Mouse (Mus musculus) MEL (cell line): ENCODE measurements around the gene H2afb3. TPM values are rescaled to one million over a fixed set of nuclear protein-coding genes. Genes with fewer than 3 reads are reported as not detected.

ENCODE experiments used
- DNase-seq: peaks from one replicate; pipeline ENCODE4 v3.0.0; 2011; ENCODE audit warnings: low read depth, low spot score
- H3K27ac ChIP-seq: 2 replicates; pipeline ENCODE4 v1.5.1; 2012; ENCODE audit warnings: low read depth, mild to moderate bottlenecking, control low read depth, low read length, moderate library complexity; ENCODE audit not compliant: control insufficient read depth
- H3K27me3 ChIP-seq, 2 experiments: fragments of 150-350 bp in 1 of 2; sonication (generic) in 1 of 2; 2 replicates each; pipeline ENCODE4 v1.6.1; 2012; ENCODE audit warnings: low read length in 2 of 2, mild to moderate bottlenecking in 2 of 2, improper control_type of control experiment in 1 of 2, moderate library complexity in 1 of 2; ENCODE audit not compliant: insufficient read depth in 2 of 2, control insufficient read depth in 1 of 2
- H3K36me3 ChIP-seq, 2 experiments: 2 replicates each; pipeline ENCODE4 v1.6.1; 2012 to 2014; ENCODE audit warnings: low read length in 2 of 2, improper control_type of control experiment in 1 of 2, inconsistent platforms in 1 of 2, mild to moderate bottlenecking in 1 of 2; ENCODE audit not compliant: insufficient read depth in 2 of 2, control insufficient read depth in 1 of 2
- H3K4me1 ChIP-seq, 2 experiments: fragments of 150-350 bp in 1 of 2; sonication (generic) in 1 of 2; 2 replicates each; pipeline ENCODE4 v1.6.1; 2012; ENCODE audit warnings: low read length in 2 of 2, improper control_type of control experiment in 1 of 2, mild to moderate bottlenecking in 1 of 2; ENCODE audit not compliant: insufficient read depth in 2 of 2, control insufficient read depth in 1 of 2
- H3K4me3 ChIP-seq, 2 experiments: fragments of 150-350 bp in 1 of 2; sonication (generic) in 1 of 2; 2 replicates each; pipeline ENCODE4 v1.5.1; 2012; ENCODE audit warnings: low read depth in 2 of 2, low read length in 2 of 2, mild to moderate bottlenecking in 2 of 2, moderate library complexity in 2 of 2, control low read depth in 1 of 2, improper control_type of control experiment in 1 of 2; ENCODE audit not compliant: control insufficient read depth in 1 of 2, insufficient read depth in 1 of 2
- H3K79me2 ChIP-seq: 2 replicates; pipeline ENCODE4 v1.6.1; 2012; ENCODE audit warnings: mild to moderate bottlenecking, low read length, moderate library complexity; ENCODE audit not compliant: control insufficient read depth, poor library complexity, insufficient read depth
- H3K9ac ChIP-seq: 2 replicates; pipeline ENCODE4 v1.6.1; 2012; ENCODE audit warnings: low read depth, mild to moderate bottlenecking, control low read depth, low read length, moderate library complexity; ENCODE audit not compliant: control insufficient read depth, poor library complexity, severe bottlenecking
- H3K9me3 ChIP-seq: fragments of 150-350 bp; sonication (generic); replicated peaks from 2 replicates; pipeline ENCODE4 v1.6.1; 2012; ENCODE audit warnings: mild to moderate bottlenecking, low read length, improper control_type of control experiment, moderate library complexity; ENCODE audit not compliant: insufficient read depth
- BHLHE40 ChIP-seq: IDR thresholded peaks from 2 replicates; pipeline ENCODE4 v1.6.1; 2012; ENCODE audit warnings: low read depth, mild to moderate bottlenecking, inconsistent platforms, low read length, improper control_type of control experiment, borderline replicate concordance
- CHD1 ChIP-seq: IDR thresholded peaks from 2 replicates; pipeline ENCODE4 v1.6.1; 2012; ENCODE audit warnings: low read depth, mild to moderate bottlenecking, inconsistent platforms, low read length, improper control_type of control experiment
- CHD2 ChIP-seq: IDR thresholded peaks from 2 replicates; pipeline ENCODE4 v1.6.1; 2011; ENCODE audit warnings: low read length, improper control_type of control experiment
- E2F4 ChIP-seq: IDR thresholded peaks from 2 replicates; pipeline ENCODE4 v1.6.1; 2011; ENCODE audit warnings: low read depth, low read length, improper control_type of control experiment, borderline replicate concordance
- ELF1 ChIP-seq: IDR thresholded peaks from 2 replicates; pipeline ENCODE4 v1.6.1; 2014; ENCODE audit warnings: low read depth, mild to moderate bottlenecking, inconsistent platforms, low read length, improper control_type of control experiment, moderate library complexity
- GABPA ChIP-seq: IDR thresholded peaks from 2 replicates; pipeline ENCODE4 v1.6.1; 2012; ENCODE audit warnings: low read depth, mild to moderate bottlenecking, inconsistent platforms, low read length, improper control_type of control experiment, moderate library complexity
- GATA1 ChIP-seq: IDR thresholded peaks from 2 replicates; pipeline ENCODE4 v1.6.1; 2011; ENCODE audit warnings: low read depth, low read length, improper control_type of control experiment
- HCFC1 ChIP-seq: IDR thresholded peaks from 2 replicates; pipeline ENCODE4 v1.6.1; 2012; ENCODE audit warnings: low read depth, mild to moderate bottlenecking, inconsistent platforms, low read length, improper control_type of control experiment, moderate library complexity
- JUND ChIP-seq: IDR thresholded peaks from 2 replicates; pipeline ENCODE4 v1.6.1; 2011; ENCODE audit warnings: low read depth, mild to moderate bottlenecking, improper control_type of control experiment, low read length
- MAFK ChIP-seq: IDR thresholded peaks from 2 replicates; pipeline ENCODE4 v1.6.1; 2011; ENCODE audit warnings: low read depth, mild to moderate bottlenecking, low read length, improper control_type of control experiment, borderline replicate concordance
- MAX ChIP-seq: IDR thresholded peaks from 2 replicates; pipeline ENCODE4 v1.6.1; 2011; ENCODE audit warnings: low read length, improper control_type of control experiment
- MXI1 ChIP-seq: IDR thresholded peaks from 2 replicates; pipeline ENCODE4 v1.6.1; 2011; ENCODE audit warnings: mild to moderate bottlenecking, low read depth, low read length, improper control_type of control experiment
- MYC ChIP-seq: IDR thresholded peaks from 2 replicates; pipeline ENCODE4 v1.6.1; 2011; ENCODE audit warnings: low read depth, mild to moderate bottlenecking, low read length, improper control_type of control experiment, moderate library complexity
- NELFE ChIP-seq: IDR thresholded peaks from 2 replicates; pipeline ENCODE4 v1.6.1; 2011; ENCODE audit warnings: low read depth, low read length, improper control_type of control experiment
- NRF1 ChIP-seq: IDR thresholded peaks from 2 replicates; pipeline ENCODE4 v1.6.1; 2014; ENCODE audit warnings: low read depth, mild to moderate bottlenecking, inconsistent platforms, low read length, improper control_type of control experiment, moderate library complexity; ENCODE audit not compliant: poor library complexity, insufficient read depth, severe bottlenecking
- POLR2A ChIP-seq, 2 experiments: IDR thresholded peaks; 2 replicates each; pipeline ENCODE4 v1.6.1; 2011 to 2012; ENCODE audit warnings: low read length in 2 of 2, mild to moderate bottlenecking in 2 of 2, control low read depth in 1 of 2, improper control_type of control experiment in 1 of 2, low read depth in 1 of 2, moderate library complexity in 1 of 2; ENCODE audit not compliant: control insufficient read depth in 1 of 2, insufficient read depth in 1 of 2, poor library complexity in 1 of 2
- POLR2AphosphoS2 ChIP-seq: IDR thresholded peaks from 2 replicates; pipeline ENCODE4 v1.6.1; 2011; ENCODE audit warnings: low read length, improper control_type of control experiment
- RAD21 ChIP-seq: IDR thresholded peaks from 2 replicates; pipeline ENCODE4 v1.6.1; 2011; ENCODE audit warnings: mild to moderate bottlenecking, low read depth, low read length, improper control_type of control experiment
- SIN3A ChIP-seq: IDR thresholded peaks from 2 replicates; pipeline ENCODE4 v1.6.1; 2012; ENCODE audit warnings: low read length, improper control_type of control experiment, inconsistent platforms
- SMC3 ChIP-seq: IDR thresholded peaks from 2 replicates; pipeline ENCODE4 v1.6.1; 2011; ENCODE audit warnings: low read depth, low read length, improper control_type of control experiment
- TCF12 ChIP-seq: IDR thresholded peaks from 2 replicates; pipeline ENCODE4 v1.6.1; 2014; ENCODE audit warnings: low read depth, mild to moderate bottlenecking, inconsistent platforms, low read length, improper control_type of control experiment, moderate library complexity
- UBTF ChIP-seq: IDR thresholded peaks from 2 replicates; pipeline ENCODE4 v1.6.1; 2012; ENCODE audit warnings: low read depth, mild to moderate bottlenecking, inconsistent platforms, low read length, improper control_type of control experiment, moderate library complexity, borderline replicate concordance; ENCODE audit not compliant: insufficient read depth
- USF1 ChIP-seq: IDR thresholded peaks from 2 replicates; pipeline ENCODE4 v1.6.1; 2014; ENCODE audit warnings: low read depth, mild to moderate bottlenecking, inconsistent platforms, low read length, improper control_type of control experiment, moderate library complexity
- USF2 ChIP-seq, 2 experiments: IDR thresholded peaks; 2 replicates each; pipeline ENCODE4 v1.6.1; 2011 to 2012; ENCODE audit warnings: improper control_type of control experiment in 2 of 2, low read length in 2 of 2, borderline replicate concordance in 1 of 2, inconsistent platforms in 1 of 2, low read depth in 1 of 2, mild to moderate bottlenecking in 1 of 2; ENCODE audit not compliant: insufficient read depth in 1 of 2
- ZC3H11A ChIP-seq: IDR thresholded peaks from 2 replicates; pipeline ENCODE4 v1.6.1; 2012; ENCODE audit warnings: low read depth, mild to moderate bottlenecking, inconsistent platforms, low read length, improper control_type of control experiment
- polyA plus RNA-seq, 2 experiments: library from polyadenylated mRNA; stranded (reverse) in 1 of 2; unstranded in 1 of 2; fragments of >175 nt in 1 of 2; fragments of >200 nt in 1 of 2; gene quantifications; 2 replicates each; pipeline versions ENCODE4 v1.2.1 to v1.2.4; 2012; ENCODE audit warnings: low replicate concordance in 2 of 2, low read depth in 1 of 2; ENCODE audit not compliant: insufficient read length in 2 of 2, insufficient read depth in 1 of 2, missing spikeins in 1 of 2
- total RNA-seq: library from RNA; depleted of rRNA; stranded (reverse); fragments of 300-350 nt; gene quantifications from 2 replicates; pipeline ENCODE4 v1.2.3, GENCODE M21; 2012

Gene H2afb3
- total and polyA plus RNA-seq, 3 experiments, result not detected

GRCm38 (mm10) chrX:120292832-120293750, 19.8 kb downstream of the H2afb3 start:
- Histone ChIP-seq H3K27ac (no peak overlapping the region), H3K9ac (no peak overlapping the region), H3K79me2 (no peaks in the 10 kb centered on the region), H3K4me3 (no peak overlapping the region), H3K4me1 (no peaks in the 10 kb centered on the region), H3K9me3 (no peaks in the 10 kb centered on the region)
- no peak for DNase-seq
- TF ChIP-seq GABPA (no peak), E2F4 (no peak), MYC (no peak), POLR2AphosphoS2 (no peak), MAFK (no peak), UBTF (no peak), ZC3H11A (no peak), MAX (no peak), ELF1 (no peak), CHD1 (no peak), TCF12 (no peak), SIN3A (no peak), NELFE (no peak), SMC3 (no peak), MXI1 (no peak)
- TF ChIP-seq, all 39 proteins: peak for 0
- no peaks in the 10 kb centered on the region for H3K27me3 ChIP-seq
- no peaks in the 10 kb centered on the region for H3K36me3 ChIP-seq

- no peaks in the 10 kb centered on the region for H3K36me3 ChIP-seq
- no peaks in the 10 kb centered on the region for H3K9me3 ChIP-seq
- peaks cover 0 to 2% of the 10 kb centered on the region in 2 experiments; a peak in 1 of 4 replicates for H3K4me1 ChIP-seq
- TF ChIP-seq NRF1 (no peak), CHD2 (no peak), MAX (no peak), CHD1 (no peak), JUND (no peak), RAD21 (no peak), ZC3H11A (no peak), USF2 (IDR thresholded peaks at IDR 0.05; ENCODE audit: borderline replicate concordance in 1 of 2, insufficient read depth in 1 of 2, low read depth in 1 of 2, low read length in 2 of 2) (no peak), NELFE (no peak), SMC3 (no peak), MAFK (no peak), USF1 (no peak), HCFC1 (no peak), BHLHE40 (no peak), POLR2A (IDR thresholded peaks at IDR 0.05; ENCODE audit: control insufficient read depth in 1 of 2, insufficient read depth in 1 of 2, low read depth in 1 of 2, low read length in 2 of 2, poor library complexity in 1 of 2) (no peak), GATA1 (no peak)
- DNase-seq, result no peak
- no peak overlapping the region for H3K4me3 ChIP-seq
- no peaks in the 10 kb centered on the region for H3K27me3 ChIP-seq
- no peaks in the 10 kb centered on the region for H3K79me2 ChIP-seq
- no peak overlapping the region for H3K9ac ChIP-seq
- no peak overlapping the region for H3K27ac ChIP-seq
Measured at GRCm38 (mm10) chrX:120291696-120292095, 21.2 kb downstream of the H2afb3 start.
